Mouse (Mus musculus): Measurements from ENCODE around the gene Klhdc4. TPM values are rescaled to one million over a fixed set of nuclear protein-coding genes. Genes with fewer than 3 reads are reported as not detected.

Gene Klhdc4
- polyA plus RNA-seq, 1 experiment from 2014 or later: 40.3 TPM

DNA sequence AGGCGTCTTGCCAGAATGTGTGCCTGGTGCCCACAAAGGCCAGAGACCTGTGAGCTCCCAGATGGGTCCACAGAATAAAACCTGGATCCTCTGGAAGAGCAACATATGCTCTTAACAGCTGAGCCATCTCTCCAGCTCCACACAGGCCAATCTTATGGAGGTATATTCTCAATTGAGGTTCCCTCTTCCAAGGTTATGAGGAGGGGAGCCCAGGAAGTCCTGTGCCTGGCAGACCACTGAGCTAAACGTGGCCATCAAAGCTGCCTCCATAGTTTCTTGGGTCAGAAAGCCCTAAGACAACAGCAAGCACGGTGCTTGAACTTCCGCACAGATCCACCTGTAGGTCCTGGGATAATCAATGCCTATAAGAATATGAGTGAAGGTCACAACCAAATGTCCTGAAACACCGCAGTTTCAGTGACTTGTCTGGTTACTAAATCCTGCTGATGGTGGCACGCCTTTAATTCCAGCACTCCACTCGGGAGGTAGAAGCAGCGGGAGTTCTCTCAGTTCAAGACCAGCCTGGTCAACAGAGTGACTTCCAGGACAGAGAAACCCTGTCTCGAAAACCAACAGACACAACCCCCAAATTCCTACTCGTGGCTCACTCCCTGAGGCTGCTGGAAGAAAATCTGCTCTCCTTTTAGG lies 869 bp downstream of the Klhdc4 start:
- Histone ChIP-seq H3K36me3 (ENCODE audit: control insufficient read depth, insufficient read depth, low read length) (no peaks in the 10 kb centered on the region), H3K4me1 (ENCODE audit: control insufficient read depth, insufficient read depth, low read length) (peaks cover 8% of the 10 kb centered on the region), H3K9me3 (replicated peaks; ENCODE audit: control insufficient read depth, low read length) (no peaks in the 10 kb centered on the region), H3K27ac (ENCODE audit: low read depth, low read length) (no peak overlapping the region), H3K4me2 (ENCODE audit: low read length) (peak overlapping the region; percentile 93), H3K4me3 (ENCODE audit: low read depth, low read length) (peak overlapping the region; percentile 88), H3K9ac (ENCODE audit: low read length) (peak overlapping the region; percentile 88), H3K27me3 (replicated peaks; ENCODE audit: control insufficient read depth, insufficient read depth, low read length) (no peaks in the 10 kb centered on the region)
- DNase-seq (ENCODE audit: low spot score) (no peak), ATAC-seq (no peak)
- 34% methylated on average over 10 of the region's 10 CpGs for WGBS

DNA sequence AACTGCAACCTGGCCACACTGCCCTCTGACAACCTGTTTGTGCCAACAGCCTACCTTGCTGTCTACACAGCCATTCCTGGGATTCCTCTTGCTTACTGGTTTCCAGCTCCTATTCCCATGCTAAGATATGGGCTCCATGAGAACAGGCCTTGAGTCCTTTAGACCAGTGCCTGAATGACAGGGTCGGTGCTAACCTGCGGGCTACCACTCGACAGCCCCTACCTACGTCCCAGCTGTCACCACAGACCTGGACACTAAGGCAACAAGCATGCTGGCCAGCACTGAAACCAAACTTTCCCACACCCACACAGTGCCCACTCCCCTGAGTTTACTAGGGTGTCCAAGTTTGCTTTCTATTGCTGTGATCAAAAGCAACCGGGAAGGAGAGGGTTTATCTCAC lies 1.6 kb downstream of the Klhdc4 start:
- ATAC-seq (no peak), DNase-seq (ENCODE audit: low spot score) (no peak)
- Histone ChIP-seq H3K9ac (ENCODE audit: low read length) (no peak overlapping the region), H3K4me3 (ENCODE audit: low read depth, low read length) (no peak overlapping the region), H3K9me3 (replicated peaks; ENCODE audit: control insufficient read depth, low read length) (no peaks in the 10 kb centered on the region), H3K36me3 (ENCODE audit: control insufficient read depth, insufficient read depth, low read length) (no peaks in the 10 kb centered on the region), H3K27ac (ENCODE audit: low read depth, low read length) (no peak overlapping the region), H3K27me3 (replicated peaks; ENCODE audit: control insufficient read depth, insufficient read depth, low read length) (no peaks in the 10 kb centered on the region), H3K4me1 (ENCODE audit: control insufficient read depth, insufficient read depth, low read length) (peaks cover 8% of the 10 kb centered on the region), H3K4me2 (ENCODE audit: low read length) (no peak overlapping the region)
- WGBS: 95% methylated on average over 5 of the region's 5 CpGs

DNA sequence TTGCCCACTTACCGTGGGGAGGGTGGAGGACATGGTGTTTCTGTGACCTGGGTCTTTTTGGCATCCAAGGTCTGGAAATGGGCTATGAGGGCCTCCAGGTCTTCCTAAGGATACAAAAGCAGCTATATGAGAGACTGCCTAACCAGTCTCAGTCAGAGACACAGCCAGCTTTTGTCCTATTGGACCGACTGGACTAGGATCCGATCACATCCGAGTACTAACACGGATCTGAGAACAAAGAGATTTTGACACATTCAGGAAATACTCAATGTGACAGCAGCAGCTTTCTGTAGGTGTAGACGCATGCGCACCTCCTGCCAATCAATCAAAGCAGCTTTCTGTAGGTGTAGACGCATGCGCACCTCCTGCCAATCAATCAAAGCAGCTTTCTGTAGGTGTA lies 7.6 kb downstream of the Klhdc4 start:
- no peaks in the 10 kb centered on the region for H3K4me1 ChIP-seq (ENCODE audit: control insufficient read depth, insufficient read depth, low read length)
- DNase-seq (ENCODE audit: low spot score) (no peak), ATAC-seq (no peak)
- H3K27ac ChIP-seq (ENCODE audit: low read depth, low read length): no peak overlapping the region
- no peaks in the 10 kb centered on the region for H3K27me3 ChIP-seq (replicated peaks; ENCODE audit: control insufficient read depth, insufficient read depth, low read length)
- H3K4me3 ChIP-seq (ENCODE audit: low read depth, low read length): no peak overlapping the region
- H3K9ac ChIP-seq (ENCODE audit: low read length): no peak overlapping the region
- H3K36me3 ChIP-seq (ENCODE audit: control insufficient read depth, insufficient read depth, low read length): peaks cover 20% of the 10 kb centered on the region
- WGBS: 88% methylated on average over 9 of the region's 9 CpGs
- no peak overlapping the region for H3K4me2 ChIP-seq (ENCODE audit: low read length)
- no peaks in the 10 kb centered on the region for H3K9me3 ChIP-seq (replicated peaks; ENCODE audit: control insufficient read depth, low read length)

DNA sequence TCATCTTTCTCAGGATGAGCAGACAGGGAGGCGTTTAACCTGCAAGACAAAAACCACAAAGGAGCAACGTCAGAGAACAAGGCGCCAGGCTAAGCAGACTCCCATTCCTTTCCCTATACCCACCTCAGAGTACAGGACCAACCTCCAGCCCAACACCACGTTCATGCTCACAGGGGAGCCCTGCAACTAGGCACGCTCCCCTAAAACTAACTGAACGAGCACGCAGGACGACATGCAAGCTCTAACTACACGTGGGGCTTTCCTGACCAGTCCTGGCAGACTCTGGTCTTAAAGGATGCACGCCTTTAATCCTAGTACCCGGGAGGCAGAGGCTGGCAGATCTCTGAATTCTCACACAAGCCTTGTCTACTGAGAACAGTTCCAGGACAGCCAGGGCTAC lies 8.0 kb downstream of the Klhdc4 start:
- Histone ChIP-seq H3K9me3 (replicated peaks; ENCODE audit: control insufficient read depth, low read length) (no peaks in the 10 kb centered on the region), H3K4me2 (ENCODE audit: low read length) (no peak overlapping the region), H3K4me1 (ENCODE audit: control insufficient read depth, insufficient read depth, low read length) (no peaks in the 10 kb centered on the region), H3K4me3 (ENCODE audit: low read depth, low read length) (no peak overlapping the region), H3K9ac (ENCODE audit: low read length) (no peak overlapping the region), H3K27ac (ENCODE audit: low read depth, low read length) (no peak overlapping the region), H3K27me3 (replicated peaks; ENCODE audit: control insufficient read depth, insufficient read depth, low read length) (no peaks in the 10 kb centered on the region), H3K36me3 (ENCODE audit: control insufficient read depth, insufficient read depth, low read length) (peaks cover 20% of the 10 kb centered on the region)
- ATAC-seq: no peak
- no peak for DNase-seq (ENCODE audit: low spot score)
- WGBS: 91% methylated on average over 11 of the region's 11 CpGs

DNA sequence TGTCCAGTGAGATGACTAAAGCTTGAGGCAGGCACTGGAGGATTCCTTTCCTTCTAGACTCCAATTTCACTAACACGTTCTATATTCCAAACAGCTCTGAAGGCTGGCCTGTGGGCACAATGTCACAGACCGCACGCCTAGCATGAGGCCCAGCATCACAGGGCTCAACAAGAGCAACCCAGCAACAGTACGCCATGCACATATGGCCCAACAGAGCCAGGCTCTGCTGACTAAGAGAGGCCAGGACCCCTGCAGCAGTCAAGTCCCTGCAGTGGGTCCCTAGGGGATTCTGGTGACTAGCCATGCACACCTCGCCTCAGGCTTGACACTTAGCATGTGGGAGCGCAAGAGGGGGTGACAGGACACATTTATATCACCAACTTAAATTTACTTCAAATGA lies 8.5 kb downstream of the Klhdc4 start:
- Histone ChIP-seq H3K27ac (ENCODE audit: low read depth, low read length) (no peak overlapping the region), H3K9ac (ENCODE audit: low read length) (no peak overlapping the region), H3K4me1 (ENCODE audit: control insufficient read depth, insufficient read depth, low read length) (no peaks in the 10 kb centered on the region), H3K4me2 (ENCODE audit: low read length) (no peak overlapping the region), H3K4me3 (ENCODE audit: low read depth, low read length) (no peak overlapping the region), H3K9me3 (replicated peaks; ENCODE audit: control insufficient read depth, low read length) (no peaks in the 10 kb centered on the region), H3K36me3 (ENCODE audit: control insufficient read depth, insufficient read depth, low read length) (peaks cover 20% of the 10 kb centered on the region), H3K27me3 (replicated peaks; ENCODE audit: control insufficient read depth, insufficient read depth, low read length) (no peaks in the 10 kb centered on the region)
- ATAC-seq (no peak), DNase-seq (ENCODE audit: low spot score) (no peak)
- 93% methylated on average over 6 of the region's 6 CpGs for WGBS

DNA sequence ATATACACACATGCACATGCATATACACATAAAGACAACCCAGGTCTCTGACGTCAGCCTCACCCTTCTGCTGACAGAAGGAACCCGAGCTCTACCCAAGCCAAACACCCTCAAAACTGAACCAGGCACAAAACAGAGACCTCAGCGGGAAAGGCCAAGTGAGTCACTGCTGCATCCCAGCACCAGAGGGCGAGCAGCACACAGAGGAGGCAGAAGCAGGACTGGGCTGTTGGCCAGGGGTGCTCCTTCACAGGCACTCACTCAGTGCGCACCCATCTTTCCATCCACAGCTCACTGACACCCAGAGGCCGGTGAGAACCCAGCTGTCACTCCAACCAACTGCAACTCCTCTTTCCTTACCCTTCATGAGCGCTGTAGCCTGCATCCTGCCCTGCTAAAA lies 11.1 kb downstream of the Klhdc4 start:
- whole genome bisulfite sequencing: 87% methylated on average over 7 of the region's 7 CpGs
- no peaks in the 10 kb centered on the region for H3K9me3 ChIP-seq (replicated peaks; ENCODE audit: control insufficient read depth, low read length)
- no peak overlapping the region for H3K27ac ChIP-seq (ENCODE audit: low read depth, low read length)
- H3K9ac ChIP-seq (ENCODE audit: low read length): no peak overlapping the region
- H3K4me1 ChIP-seq (ENCODE audit: control insufficient read depth, insufficient read depth, low read length): no peaks in the 10 kb centered on the region
- peaks cover 33% of the 10 kb centered on the region for H3K36me3 ChIP-seq (ENCODE audit: control insufficient read depth, insufficient read depth, low read length)
- no peaks in the 10 kb centered on the region for H3K27me3 ChIP-seq (replicated peaks; ENCODE audit: control insufficient read depth, insufficient read depth, low read length)
- no peak overlapping the region for H3K4me3 ChIP-seq (ENCODE audit: low read depth, low read length)
- DNase-seq (ENCODE audit: low spot score): no peak
- H3K4me2 ChIP-seq (ENCODE audit: low read length): no peak overlapping the region
- ATAC-seq: no peak

DNA sequence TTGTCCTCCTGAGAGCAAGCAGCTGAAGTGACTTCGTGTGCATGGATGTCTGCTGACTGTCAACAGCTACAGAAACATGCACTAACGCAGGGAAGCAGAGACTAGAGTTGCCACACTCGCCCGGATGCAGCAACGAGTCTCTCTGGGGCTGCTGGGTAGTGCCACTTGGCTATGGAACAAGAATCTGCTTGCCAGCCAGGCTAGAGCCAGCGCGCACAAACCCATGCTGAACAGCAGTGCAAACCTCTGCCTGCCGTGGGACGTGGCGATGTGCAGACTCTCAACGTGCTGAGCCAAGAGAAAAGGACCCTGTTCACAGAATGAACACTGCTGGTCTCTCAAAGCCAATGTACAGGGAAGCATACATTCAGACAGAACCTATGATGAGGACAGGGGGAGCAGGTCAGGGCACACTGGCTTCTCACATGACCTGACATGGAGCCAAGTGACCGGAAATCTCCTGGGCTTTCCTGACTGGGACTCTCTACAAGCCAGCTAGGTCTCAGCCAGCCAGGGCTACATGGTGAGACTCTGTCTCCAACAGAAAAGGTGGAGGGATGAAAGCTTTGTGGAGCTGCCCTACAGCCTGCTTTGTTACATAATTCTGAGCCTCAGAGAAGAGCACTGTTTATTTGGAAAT lies 17.3 kb downstream of the Klhdc4 start:
- Histone ChIP-seq H3K4me2 (ENCODE audit: low read length) (no peak overlapping the region), H3K36me3 (ENCODE audit: control insufficient read depth, insufficient read depth, low read length) (peaks cover 38% of the 10 kb centered on the region), H3K27me3 (replicated peaks; ENCODE audit: control insufficient read depth, insufficient read depth, low read length) (no peaks in the 10 kb centered on the region), H3K4me1 (ENCODE audit: control insufficient read depth, insufficient read depth, low read length) (no peaks in the 10 kb centered on the region), H3K9me3 (replicated peaks; ENCODE audit: control insufficient read depth, low read length) (no peaks in the 10 kb centered on the region), H3K27ac (ENCODE audit: low read depth, low read length) (no peak overlapping the region), H3K4me3 (ENCODE audit: low read depth, low read length) (no peak overlapping the region), H3K9ac (ENCODE audit: low read length) (no peak overlapping the region)
- no peak for DNase-seq (ENCODE audit: low spot score)
- WGBS: 91% methylated on average over 12 of the region's 12 CpGs
- ATAC-seq: no peak

DNA sequence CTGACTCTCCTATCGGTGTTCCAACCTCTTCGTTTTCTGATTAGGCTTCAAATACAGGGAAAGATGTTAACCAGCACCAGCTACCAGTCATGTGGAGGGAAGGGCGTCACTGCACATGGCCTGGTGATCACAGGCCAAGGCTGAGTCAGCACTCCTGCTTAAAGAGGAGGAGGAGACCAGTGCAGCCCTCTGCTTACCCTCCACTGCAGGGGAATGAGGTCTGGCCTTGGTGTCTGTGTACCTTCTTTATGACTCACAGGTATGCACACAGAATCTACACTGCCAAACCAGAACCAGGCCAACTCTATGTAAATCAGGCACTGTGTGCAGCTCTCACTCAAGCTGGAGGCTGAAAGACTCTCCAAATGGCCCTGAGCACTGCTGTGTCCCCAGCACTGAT lies 17.9 kb downstream of the Klhdc4 start:
- Histone ChIP-seq H3K9ac (ENCODE audit: low read length) (no peak overlapping the region), H3K9me3 (replicated peaks; ENCODE audit: control insufficient read depth, low read length) (no peaks in the 10 kb centered on the region), H3K27me3 (replicated peaks; ENCODE audit: control insufficient read depth, insufficient read depth, low read length) (no peaks in the 10 kb centered on the region), H3K36me3 (ENCODE audit: control insufficient read depth, insufficient read depth, low read length) (peaks cover 37% of the 10 kb centered on the region), H3K4me2 (ENCODE audit: low read length) (no peak overlapping the region), H3K4me1 (ENCODE audit: control insufficient read depth, insufficient read depth, low read length) (no peaks in the 10 kb centered on the region), H3K4me3 (ENCODE audit: low read depth, low read length) (no peak overlapping the region), H3K27ac (ENCODE audit: low read depth, low read length) (no peak overlapping the region)
- DNase-seq (ENCODE audit: low spot score) (no peak), ATAC-seq (no peak)
- WGBS: 91% methylated on average over 3 of the region's 3 CpGs

DNA sequence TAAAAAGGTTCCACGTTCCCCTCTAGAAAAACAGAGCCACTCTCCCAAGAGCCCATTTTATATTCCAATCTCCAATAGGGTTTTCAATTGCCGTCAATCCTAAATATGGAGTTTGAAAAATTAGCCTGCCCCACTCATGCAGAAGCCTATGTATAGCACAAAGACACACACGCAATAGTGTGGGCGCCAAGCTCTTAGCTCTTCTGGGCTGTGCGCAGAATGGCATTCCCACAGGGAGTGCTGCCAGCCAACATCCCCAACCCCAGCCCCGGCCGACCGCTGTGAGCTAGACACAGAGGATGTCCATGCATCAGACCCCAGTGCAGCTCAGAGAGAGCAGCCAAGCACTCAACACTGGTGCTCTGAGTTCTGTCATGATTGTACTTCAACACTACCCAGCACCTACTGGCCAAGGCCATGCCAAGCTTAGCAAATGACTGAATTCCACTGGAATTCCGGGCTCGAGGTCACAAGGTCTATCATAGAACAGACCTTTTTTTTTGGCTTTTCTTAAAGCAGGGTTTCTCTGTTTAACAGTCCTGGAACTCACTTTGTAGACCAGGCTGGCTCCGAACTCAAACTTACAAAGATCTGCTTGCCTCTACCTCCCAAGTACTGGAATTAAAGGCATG lies 19.7 kb downstream of the Klhdc4 start:
- no peak for ATAC-seq
- DNase-seq (ENCODE audit: low spot score): no peak
- H3K4me1 ChIP-seq (ENCODE audit: control insufficient read depth, insufficient read depth, low read length): no peaks in the 10 kb centered on the region
- no peaks in the 10 kb centered on the region for H3K27me3 ChIP-seq (replicated peaks; ENCODE audit: control insufficient read depth, insufficient read depth, low read length)
- WGBS: 90% methylated on average over 11 of the region's 11 CpGs
- no peak overlapping the region for H3K4me2 ChIP-seq (ENCODE audit: low read length)
- H3K27ac ChIP-seq (ENCODE audit: low read depth, low read length): no peak overlapping the region
- no peaks in the 10 kb centered on the region for H3K9me3 ChIP-seq (replicated peaks; ENCODE audit: control insufficient read depth, low read length)
- H3K9ac ChIP-seq (ENCODE audit: low read length): no peak overlapping the region
- H3K4me3 ChIP-seq (ENCODE audit: low read depth, low read length): no peak overlapping the region
- peaks cover 54% of the 10 kb centered on the region for H3K36me3 ChIP-seq (ENCODE audit: control insufficient read depth, insufficient read depth, low read length)
